Comparison of ENCODE assay signal across 8 mouse cellular contexts in genomic region chr7:44817441-44817840, GRCm38 (mm10). TPM values are rescaled to one million over a fixed set of nuclear protein-coding genes. Genes with fewer than 3 reads are reported as not detected.
DNase-seq lines count a peak whose midpoint lies in the region; ATAC-seq and TF ChIP-seq lines count a peak whose summit lies in the region.

No protein-coding gene starts in this region.

- no peaks in the 10 kb centered on the region for H3K36me3 ChIP-seq in kidney, adult 2 months (ENCODE audit: control insufficient read depth, insufficient read depth, low read length)
- peaks cover 5% of the 10 kb centered on the region; the same call in 1 of the 2 replicates for H3K36me3 ChIP-seq in hindbrain, embryonic 12.5 days
- no peaks in the 10 kb centered on the region for H3K36me3 ChIP-seq in midbrain, embryonic 14.5 days (ENCODE audit: control insufficient read depth, insufficient read depth, low read length)

- no peaks in the 10 kb centered on the region for H3K27me3 ChIP-seq in kidney, adult 2 months (replicated peaks; ENCODE audit: control insufficient read depth, insufficient read depth, low read length)
- H3K27me3 ChIP-seq in hindbrain, embryonic 12.5 days = no peaks in the 10 kb centered on the region
- H3K27me3 ChIP-seq in midbrain, embryonic 14.5 days (ENCODE audit: control insufficient read depth, insufficient read depth, low read length) = no peaks in the 10 kb centered on the region

- whole genome bisulfite sequencing in kidney, adult 2 months = 8% methylated on average over 3 of the region's 3 CpGs
- WGBS in hindbrain, embryonic 12.5 days = 34% methylated on average over 3 of the region's 3 CpGs
- 28% methylated on average over 3 of the region's 3 CpGs for WGBS in midbrain, embryonic 14.5 days

- DNase-seq in kidney, adult 2 months = no peak
- no peak for DNase-seq in kidney, postnatal 36 days
- DNase-seq in midbrain, embryonic 14.5 days = no peak
- no peak for DNase-seq in urinary bladder, postnatal 4 days (ENCODE audit: low spot score in 2 of 2)
- no peak for DNase-seq in layer of hippocampus, adult 11-12 months (ENCODE audit: low spot score)
- DNase-seq in thymus, postnatal 25 days = no peak

- peak overlapping the region; percentile 76 for H3K27ac ChIP-seq in kidney, adult 2 months (ENCODE audit: insufficient read depth, low read depth, low read length)
- no peak overlapping the region for H3K27ac ChIP-seq in cortical plate, adult 2 months (ENCODE audit: insufficient read depth, low read length)
- H3K27ac ChIP-seq in hindbrain, embryonic 12.5 days = no peak overlapping the region
- no peak overlapping the region for H3K27ac ChIP-seq in midbrain, embryonic 14.5 days (replicated peaks; ENCODE audit: low read depth, low read length)

- H3K4me1 ChIP-seq in kidney, adult 2 months (ENCODE audit: control insufficient read depth, insufficient read depth, low read length) = peaks cover 20% of the 10 kb centered on the region
- H3K4me1 ChIP-seq in cortical plate, adult 2 months (ENCODE audit: control insufficient read depth, insufficient read depth, low read length) = peaks cover 14% of the 10 kb centered on the region
- peaks cover 46% of the 10 kb centered on the region for H3K4me1 ChIP-seq in hindbrain, embryonic 12.5 days
- peaks cover 40% of the 10 kb centered on the region for H3K4me1 ChIP-seq in midbrain, embryonic 14.5 days (ENCODE audit: control insufficient read depth, insufficient read depth, low read length)

- ATAC-seq in hindbrain, embryonic 12.5 days (ENCODE audit: low FRiP score) = no peak
- no peak for ATAC-seq in midbrain, embryonic 14.5 days (ENCODE audit: low FRiP score, low TSS enrichment)

- H3K9ac ChIP-seq in hindbrain, embryonic 12.5 days = peak overlapping the region; percentile 89
- H3K9ac ChIP-seq in midbrain, embryonic 14.5 days (replicated peaks; ENCODE audit: low read length) = peak overlapping the region; percentile 88

- TF ChIP-seq POLR2A in kidney, adult 2 months (IDR thresholded peaks at IDR 0.05; ENCODE audit: low read depth, low read length) = no peak
- no peak for TF ChIP-seq POLR2A in cortical plate, adult 2 months (IDR thresholded peaks at IDR 0.05; ENCODE audit: extremely low read depth, insufficient read depth, low read length)

- peak overlapping the region; percentile 80 for H3K4me2 ChIP-seq in hindbrain, embryonic 12.5 days (replicated peaks)
- peak overlapping the region; percentile 77 for H3K4me2 ChIP-seq in midbrain, embryonic 14.5 days (ENCODE audit: low read length)

- H3K4me3 ChIP-seq in kidney, adult 2 months (ENCODE audit: insufficient read depth, low read depth, low read length) = peak overlapping the region; percentile 82
- H3K4me3 ChIP-seq in cortical plate, adult 2 months (ENCODE audit: insufficient read depth, low read length) = peak overlapping the region; percentile 74
- peak overlapping the region; percentile 83 for H3K4me3 ChIP-seq in hindbrain, embryonic 12.5 days
- peak overlapping the region; percentile 86 for H3K4me3 ChIP-seq in midbrain, embryonic 14.5 days (replicated peaks; ENCODE audit: low read depth, low read length)

- TF ChIP-seq CTCF in kidney, adult 2 months (conservative IDR thresholded peaks at IDR 0.05; ENCODE audit: insufficient read depth, insufficient read length, low read depth, low read length) = no peak
- TF ChIP-seq CTCF in cortical plate, adult 2 months (IDR thresholded peaks at IDR 0.05; ENCODE audit: extremely low read depth, insufficient read depth, low read length) = no peak

- no peaks in the 10 kb centered on the region for H3K9me3 ChIP-seq in hindbrain, embryonic 12.5 days (replicated peaks)
- H3K9me3 ChIP-seq in midbrain, embryonic 14.5 days (ENCODE audit: control insufficient read depth, low read length) = no peaks in the 10 kb centered on the region

RNA-seq across cellular contexts. Expression of gene Atf5, which starts 1.0 kb away (rescaled TPM):
- polyA plus RNA-seq in kidney, adult 2 months (2012; rRNA removed) = 42.1 and 57.2 TPM in 2 replicates
- polyA plus RNA-seq in cortical plate, adult 2 months (2012; rRNA removed) = 15.9 and 17.5 TPM in 2 replicates
- 3.9 and 4.6 TPM in 2 replicates for polyA plus RNA-seq in hindbrain, embryonic 12.5 days (2016; fragmentation: Nextera tagmentation; extraction: Ambion mirVana)
- polyA plus RNA-seq in midbrain, embryonic 14.5 days (2014; fragmentation: Nextera tagmentation; extraction: Ambion mirVana) = 2.2 and 2.8 TPM in 2 replicates

RNA-seq across cellular contexts. Expression of gene Il4i1, which starts 1.3 kb away (rescaled TPM):
- 1.5 and 9.7 TPM in 2 replicates for polyA plus RNA-seq in kidney, adult 2 months (2012; rRNA removed)
- polyA plus RNA-seq in cortical plate, adult 2 months (2012; rRNA removed) = 1.9 and 2.3 TPM in 2 replicates
- 1.8 and 2.5 TPM in 2 replicates for polyA plus RNA-seq in hindbrain, embryonic 12.5 days (2016; fragmentation: Nextera tagmentation; extraction: Ambion mirVana)
- polyA plus RNA-seq in midbrain, embryonic 14.5 days (2014; fragmentation: Nextera tagmentation; extraction: Ambion mirVana) = 0.97 and 1.4 TPM in 2 replicates

RNA-seq across cellular contexts. Expression of gene Nup62, which starts 1.6 kb away (rescaled TPM):
- polyA plus RNA-seq in kidney, adult 2 months (2012; rRNA removed) = 32.6 and 35.9 TPM in 2 replicates
- 28.8 and 29.6 TPM in 2 replicates for polyA plus RNA-seq in cortical plate, adult 2 months (2012; rRNA removed)
- 69.8 and 73.9 TPM in 2 replicates for polyA plus RNA-seq in hindbrain, embryonic 12.5 days (2016; fragmentation: Nextera tagmentation; extraction: Ambion mirVana)
- polyA plus RNA-seq in midbrain, embryonic 14.5 days (2014; fragmentation: Nextera tagmentation; extraction: Ambion mirVana) = 29.1 and 35.2 TPM in 2 replicates

RNA-seq across cellular contexts. Expression of gene Akt1s1, which starts 31.4 kb away (rescaled TPM):
- polyA plus RNA-seq in kidney, adult 2 months (2012; rRNA removed) = 90.6 and 121 TPM in 2 replicates
- 97.5 and 101 TPM in 2 replicates for polyA plus RNA-seq in cortical plate, adult 2 months (2012; rRNA removed)
- 99.3 and 101 TPM in 2 replicates for polyA plus RNA-seq in hindbrain, embryonic 12.5 days (2016; fragmentation: Nextera tagmentation; extraction: Ambion mirVana)
- polyA plus RNA-seq in midbrain, embryonic 14.5 days (2014; fragmentation: Nextera tagmentation; extraction: Ambion mirVana) = 61.9 and 63.7 TPM in 2 replicates

RNA-seq across cellular contexts. Expression of gene Tbc1d17, which starts 31.4 kb away (rescaled TPM):
- 100 and 114 TPM in 2 replicates for polyA plus RNA-seq in kidney, adult 2 months (2012; rRNA removed)
- polyA plus RNA-seq in cortical plate, adult 2 months (2012; rRNA removed) = 95.0 and 99.8 TPM in 2 replicates
- 103 and 110 TPM in 2 replicates for polyA plus RNA-seq in hindbrain, embryonic 12.5 days (2016; fragmentation: Nextera tagmentation; extraction: Ambion mirVana)
- polyA plus RNA-seq in midbrain, embryonic 14.5 days (2014; fragmentation: Nextera tagmentation; extraction: Ambion mirVana) = 107 and 122 TPM in 2 replicates
